Mouse (Mus musculus) heart, postnatal 0 days (tissue): ENCODE measurements around the gene Gfra1. TPM values are rescaled to one million over a fixed set of nuclear protein-coding genes. Genes with fewer than 3 reads are reported as not detected.

Experiments
- ATAC-seq: fragments of 200-750 bp; cut with Nextera tagmentation; 2 replicates; pipeline ENCODE4 v1.8.0; 2017; ENCODE audit warnings: low read depth, moderate number of reproducible peaks, moderate library complexity; ENCODE audit not compliant: insufficient read depth
- DNase-seq: peaks from one replicate; pipeline ENCODE4 v3.0.0-alpha.2; 2016; ENCODE audit warnings: low spot score
- H3K27ac ChIP-seq: fragments of 300-500 bp; sonication (generic); 2 replicates; pipeline ENCODE4 v1.5.1; 2014; ENCODE audit warnings: low read depth, mild to moderate bottlenecking
- H3K27me3 ChIP-seq: fragments of 300-500 bp; sonication (generic); 2 replicates; pipeline ENCODE4 v1.6.1; 2014; ENCODE audit warnings: low read length, mixed read lengths; ENCODE audit not compliant: control insufficient read depth, insufficient read depth
- H3K36me3 ChIP-seq: fragments of 300-500 bp; sonication (generic); replicated peaks from 2 replicates; pipeline ENCODE4 v1.6.1; 2014; ENCODE audit warnings: low read length, mixed read lengths; ENCODE audit not compliant: control insufficient read depth, insufficient read depth
- H3K4me1 ChIP-seq: fragments of 300-500 bp; sonication (generic); 2 replicates; pipeline ENCODE4 v1.6.1; 2014; ENCODE audit warnings: antibody characterized with exemption; ENCODE audit not compliant: control insufficient read depth, insufficient read depth
- H3K4me2 ChIP-seq: fragments of 300-500 bp; sonication (generic); 2 replicates; pipeline ENCODE4 v1.6.1; 2014; ENCODE audit warnings: low read depth, mild to moderate bottlenecking, low read length, moderate library complexity
- H3K4me3 ChIP-seq: fragments of 300-500 bp; sonication (generic); 2 replicates; pipeline ENCODE4 v1.5.1; 2014; ENCODE audit warnings: low read depth, low read length
- H3K9ac ChIP-seq: fragments of 300-500 bp; sonication (generic); replicated peaks from 2 replicates; pipeline ENCODE4 v1.6.1; 2014; ENCODE audit warnings: low read depth, low read length, mixed read lengths
- H3K9me3 ChIP-seq: fragments of 300-500 bp; sonication (generic); replicated peaks from 2 replicates; pipeline ENCODE4 v1.6.1; 2016; ENCODE audit warnings: low read length; ENCODE audit not compliant: control insufficient read depth
- CTCF ChIP-seq: IDR thresholded peaks from 2 replicates; pipeline ENCODE4 v1.5.1; 2016; ENCODE audit warnings: antibody characterized with exemption, control low read depth, low read depth
- EP300 ChIP-seq: IDR thresholded peaks from 2 replicates; pipeline ENCODE4 v1.6.1; 2016; ENCODE audit warnings: antibody characterized with exemption, low read depth
- WGBS: fragments of 180-500 bp; shearing (Covaris S2); extraction: QIAGEN DNeasy Blood & Tissue Kit; methylation state at CpG from one replicate; pipeline ENCODE4 v1.1.7; 2014; 5-methylcytosine and 5-hydroxymethylcytosine counted together
- polyA plus RNA-seq: library from polyadenylated mRNA; unstranded; fragments of >200 nt; fragmentation: Nextera tagmentation; extraction: Ambion mirVana; gene quantifications from 2 replicates; pipeline ENCODE4 v1.2.1, GENCODE M21; 2015
- total RNA-seq: library from RNA; depleted of rRNA; stranded (reverse); fragments of >200 nt; gene quantifications from 2 replicates; pipeline ENCODE4 v1.2.3, GENCODE M21; 2014; ENCODE audit warnings: low replicate concordance

The Gfra1 gene
- total and polyA plus RNA-seq, 2 experiments from 2014 or later = 0.63 to 0.65 TPM

DNA sequence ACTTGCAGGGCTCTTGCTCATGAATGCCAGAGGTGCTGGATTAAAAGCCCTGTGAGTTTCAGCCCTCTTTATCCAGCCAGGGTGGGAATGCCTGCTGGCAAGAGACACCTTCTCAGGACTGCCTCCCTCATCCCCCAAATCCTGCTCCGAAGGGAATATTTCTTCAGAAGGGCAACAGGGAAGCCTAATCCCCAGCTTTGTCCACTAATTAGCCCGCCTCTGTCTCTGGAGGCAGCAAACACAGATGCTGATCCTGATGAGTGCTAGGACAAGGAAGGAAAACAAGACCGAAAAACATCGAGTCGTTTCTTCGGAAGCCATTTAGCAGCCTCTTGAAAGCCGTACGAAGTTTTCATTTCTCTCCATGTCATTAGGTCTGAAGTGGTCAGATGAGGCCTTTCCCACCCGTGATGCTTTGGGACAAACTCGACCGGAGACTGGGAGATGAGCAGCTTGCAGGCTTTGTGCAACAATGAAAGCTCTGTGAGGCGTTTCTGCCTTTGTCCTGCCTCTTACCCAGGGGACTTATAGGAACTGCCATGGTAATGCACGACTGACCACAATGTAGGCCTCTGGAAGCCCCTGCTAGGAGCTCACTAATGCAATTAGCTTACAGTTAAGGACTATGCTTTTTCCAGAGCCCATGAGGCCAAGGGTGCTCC is 4.8 kb upstream of the Gfra1 start:
- Histone ChIP-seq H3K4me3 (no peak overlapping the region), H3K9ac (no peak overlapping the region), H3K27ac (no peak overlapping the region), H3K27me3 (peaks cover 33% of the 10 kb centered on the region), H3K36me3 (no peaks in the 10 kb centered on the region), H3K4me1 (peaks cover 5% of the 10 kb centered on the region; the same call in 1 of the 2 replicates), H3K4me2 (no peak overlapping the region), H3K9me3 (no peaks in the 10 kb centered on the region)
- WGBS = 64% methylated on average over 13 of the region's 13 CpGs
- DNase-seq = no peak
- TF ChIP-seq CTCF (no peak), EP300 (no peak)
- no peak for ATAC-seq

DNA sequence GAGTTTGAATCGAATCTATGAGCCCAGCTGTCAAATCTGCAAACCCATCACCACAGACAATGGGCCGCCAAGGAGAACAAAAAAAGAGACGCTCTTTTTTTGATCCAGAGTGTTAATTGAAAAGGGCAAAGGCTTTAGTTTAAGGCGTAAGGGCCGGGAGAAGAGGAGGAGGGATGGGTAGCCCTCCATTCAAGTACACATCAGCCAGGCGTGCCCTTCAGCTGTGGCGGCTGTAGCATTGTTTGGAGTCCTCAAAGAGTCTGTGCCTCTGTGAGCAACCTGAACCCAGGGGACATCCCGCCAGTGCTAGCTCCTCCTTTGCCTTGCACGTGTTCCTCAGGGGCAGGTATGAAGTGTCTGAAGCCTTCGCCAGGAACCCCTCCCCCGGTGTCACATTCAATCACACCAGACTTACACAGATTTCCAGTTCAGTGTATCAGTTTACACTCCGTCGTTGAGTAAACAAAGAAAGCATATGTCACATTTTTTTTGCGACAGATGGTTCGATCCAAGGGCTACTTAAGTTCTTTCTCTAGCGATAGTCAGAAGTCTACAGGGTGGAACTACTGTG is 867 bp upstream of the Gfra1 start:
- Histone ChIP-seq H3K27ac (no peak overlapping the region), H3K27me3 (peaks cover 65% of the 10 kb centered on the region), H3K4me3 (peak overlapping the region; percentile 61), H3K9ac (no peak overlapping the region), H3K4me1 (peaks cover 15% of the 10 kb centered on the region), H3K9me3 (no peaks in the 10 kb centered on the region), H3K36me3 (no peaks in the 10 kb centered on the region), H3K4me2 (peak overlapping the region; percentile 97; the same call in 1 of the 2 replicates)
- 13% methylated on average over 16 of the region's 16 CpGs for WGBS
- no peak for TF ChIP-seq EP300
- DNase-seq = no peak
- no peak for ATAC-seq

DNA sequence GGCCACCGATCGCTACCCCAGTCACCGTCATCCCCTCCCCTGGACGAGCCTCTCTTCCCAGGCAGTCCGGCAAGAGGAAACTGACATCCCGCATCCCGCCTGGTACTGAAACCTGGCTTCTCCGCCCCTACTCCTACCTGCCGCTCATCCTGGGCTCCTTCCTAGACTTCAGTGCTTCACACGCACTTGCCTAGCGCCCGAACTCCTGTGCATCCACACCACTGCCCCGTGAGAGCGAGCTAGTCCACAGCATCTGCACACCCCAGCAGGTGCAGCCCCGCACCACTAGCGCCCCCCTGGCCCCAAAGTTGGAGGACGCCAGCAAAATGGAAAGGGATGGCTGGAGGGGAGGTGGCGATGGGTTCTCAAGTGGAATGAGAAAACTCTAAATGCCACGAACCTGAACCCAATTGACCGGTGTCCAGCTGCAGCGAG is 631 bp downstream of the Gfra1 start:
- under 1% methylated on average over 21 of the region's 21 CpGs for WGBS
- ATAC-seq (peak; percentile 4; the same call in 1 of the 2 replicates), DNase-seq (no peak)

DNA sequence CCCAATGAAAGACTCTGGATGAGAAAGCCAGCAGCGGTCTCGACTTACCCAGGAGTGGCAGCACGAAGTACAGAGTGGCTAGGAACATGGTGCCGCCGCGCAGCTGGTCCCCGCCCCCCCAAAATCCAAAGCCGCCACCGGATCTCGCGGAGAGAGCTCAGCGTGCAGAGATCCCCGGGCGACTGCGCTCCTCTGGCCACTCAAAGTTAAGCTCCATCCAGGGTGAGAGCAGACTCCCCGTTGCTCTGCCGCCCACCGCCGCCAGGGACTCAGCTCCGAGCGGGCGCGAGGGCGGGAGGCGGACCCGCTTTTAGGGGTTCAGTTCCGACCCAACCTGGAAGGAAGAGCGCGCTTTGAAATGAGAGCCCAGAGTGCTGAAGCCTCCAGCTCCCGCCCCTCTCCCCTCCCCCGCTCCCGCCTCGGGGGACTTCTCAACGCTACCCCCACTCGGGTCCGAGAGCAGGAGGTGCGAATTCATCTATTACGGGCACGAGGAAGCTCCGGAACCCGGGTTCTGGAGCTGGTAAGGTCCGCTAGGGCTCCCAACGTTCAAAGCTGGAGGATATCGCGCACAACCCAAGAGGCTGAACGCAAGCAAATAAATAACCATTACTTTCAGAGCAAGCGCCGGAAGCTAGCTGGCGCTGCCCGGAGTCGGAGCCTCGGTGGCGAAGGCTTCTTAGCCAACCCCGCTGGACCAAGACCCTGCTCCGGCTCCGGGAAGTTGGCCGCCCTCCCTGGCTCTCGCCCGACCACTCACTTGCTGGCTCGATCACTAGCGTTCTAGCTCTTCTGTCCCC is 1.2 kb downstream of the Gfra1 start:
- Histone ChIP-seq H3K27me3 (peaks cover 68% of the 10 kb centered on the region), H3K27ac (no peak overlapping the region), H3K4me2 (peak overlapping the region; percentile 97), H3K36me3 (no peaks in the 10 kb centered on the region), H3K9me3 (no peaks in the 10 kb centered on the region), H3K4me1 (peaks cover 15% of the 10 kb centered on the region), H3K4me3 (peak overlapping the region; percentile 61), H3K9ac (peak overlapping the region; percentile 40; the same call in 1 of the 2 replicates)
- ATAC-seq = peak; percentile 49; the same call in 1 of the 2 replicates
- DNase-seq = no peak
- TF ChIP-seq EP300 (no peak), CTCF (peak; percentile 11; the same call in 1 of the 2 replicates)
- WGBS = under 1% methylated on average over 60 of the region's 61 CpGs

More for the DNA sequence above, 631 bp downstream of the Gfra1 start:
- H3K36me3 ChIP-seq = no peaks in the 10 kb centered on the region
- no peak for TF ChIP-seq CTCF
- H3K4me3 ChIP-seq = peak overlapping the region; percentile 61
- H3K27me3 ChIP-seq = peaks cover 71% of the 10 kb centered on the region
- peaks cover 15% of the 10 kb centered on the region for H3K4me1 ChIP-seq
- H3K9ac ChIP-seq = peak overlapping the region; percentile 40; the same call in 1 of the 2 replicates
- H3K27ac ChIP-seq = no peak overlapping the region
- peak overlapping the region; percentile 97 for H3K4me2 ChIP-seq
- H3K9me3 ChIP-seq = no peaks in the 10 kb centered on the region

DNA sequence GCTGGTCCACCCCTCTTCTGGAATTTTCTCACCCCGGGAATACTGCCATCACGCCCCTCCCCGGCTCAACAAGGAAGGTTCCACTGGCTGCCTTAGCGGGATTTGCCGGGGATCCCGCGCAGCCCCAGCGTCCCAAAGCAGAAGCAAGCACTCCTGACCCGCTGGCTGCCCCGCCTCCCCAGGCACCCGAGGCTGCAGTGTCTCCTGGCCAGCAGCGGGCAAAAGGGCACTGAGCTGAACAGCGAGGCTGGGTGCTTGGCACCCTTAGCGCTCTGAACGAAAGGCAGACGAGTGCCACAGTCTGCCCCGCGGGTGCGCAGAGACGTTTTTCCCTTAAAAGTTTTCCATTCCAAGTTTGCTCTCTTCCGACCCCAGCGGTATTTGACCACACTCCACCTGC is 2.1 kb downstream of the Gfra1 start:
- under 1% methylated on average over 21 of the region's 22 CpGs for WGBS
- Histone ChIP-seq H3K4me3 (peak overlapping the region; percentile 61), H3K36me3 (no peaks in the 10 kb centered on the region), H3K4me1 (peaks cover 15% of the 10 kb centered on the region), H3K4me2 (peak overlapping the region; percentile 97), H3K9me3 (no peaks in the 10 kb centered on the region), H3K27me3 (peaks cover 63% of the 10 kb centered on the region), H3K27ac (no peak overlapping the region), H3K9ac (peak overlapping the region; percentile 5; the same call in 1 of the 2 replicates)
- no peak for DNase-seq
- ATAC-seq = 0 out of 2 replicates have a peak, but pooled peaks have one; percentile 36
- TF ChIP-seq CTCF (no peak), EP300 (no peak)
